1 mouse cellular context compared by ENCODE assay signal in the genomic region with DNA sequence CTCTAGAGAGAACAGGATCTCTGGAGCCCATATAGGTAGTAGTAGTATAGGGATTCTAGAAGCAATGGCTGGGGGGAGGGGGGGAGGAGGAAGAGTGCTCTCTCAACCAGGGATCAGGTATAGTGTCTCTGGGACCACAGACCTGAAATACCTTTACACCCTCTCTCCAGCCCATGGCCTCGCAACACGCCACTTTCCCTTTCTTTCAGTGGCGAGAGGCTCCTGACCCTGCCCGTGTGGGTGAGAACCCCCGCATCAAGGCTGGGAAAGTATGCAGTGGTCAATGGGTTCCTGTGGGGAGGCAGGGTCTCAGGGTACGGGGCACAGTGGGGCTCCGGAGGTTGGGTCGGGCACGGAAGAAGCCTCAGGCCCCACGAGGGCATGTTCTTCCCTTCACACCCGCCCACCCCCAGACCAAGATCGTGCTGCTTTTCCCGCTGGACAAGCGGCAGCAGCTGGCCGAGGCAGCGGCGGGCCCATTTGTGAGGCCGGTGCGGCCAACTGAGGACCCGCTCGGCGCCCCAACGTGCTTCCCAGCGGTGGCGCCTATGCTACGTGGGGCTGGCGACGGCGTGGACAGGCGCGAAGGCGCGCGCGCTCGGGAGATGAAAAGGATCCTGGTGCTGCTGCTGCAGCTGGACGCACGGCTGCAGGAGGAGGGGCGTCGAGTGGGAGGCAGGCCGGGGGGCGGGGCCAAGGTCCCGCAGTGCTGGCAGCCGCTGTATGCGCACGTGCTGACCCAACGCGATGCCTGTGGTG.
TF ChIP-seq lines count a peak whose summit lies in the region.

No protein-coding gene starts in this region.

TF ChIP-seq in CH12.LX, 34 proteins besides CTCF, POLR2A, EP300 and RAD21 (continued from another document):
- TF ChIP-seq MAFK (IDR thresholded peaks at IDR 0.05; ENCODE audit: insufficient replicate concordance, low read length) (no peak), ETS1 (conservative IDR thresholded peaks at IDR 0.05; ENCODE audit: low read depth, low read length) (no peak)
TF ChIP-seq in CH12.LX: peak in this region for 3.
